Mouse (Mus musculus) liver, postnatal 0 days (tissue): Measurements from ENCODE around the gene Mrpl38.
"Not testable (repeated sequence)": the region's sequence is repeated elsewhere in the genome, so short reads cannot be mapped to it uniquely, and the experiment has no call there.

Source experiments
- CTCF ChIP-seq: sonication (generic); IDR thresholded peaks from 2 replicates; pipeline ENCODE4 v1.5.1; 2016; ENCODE audit warnings: antibody characterized with exemption, low read depth
- EP300 ChIP-seq: IDR thresholded peaks from 2 replicates; pipeline ENCODE4 v1.6.1; 2016; ENCODE audit warnings: antibody characterized with exemption, low read depth, mild to moderate bottlenecking

DNA sequence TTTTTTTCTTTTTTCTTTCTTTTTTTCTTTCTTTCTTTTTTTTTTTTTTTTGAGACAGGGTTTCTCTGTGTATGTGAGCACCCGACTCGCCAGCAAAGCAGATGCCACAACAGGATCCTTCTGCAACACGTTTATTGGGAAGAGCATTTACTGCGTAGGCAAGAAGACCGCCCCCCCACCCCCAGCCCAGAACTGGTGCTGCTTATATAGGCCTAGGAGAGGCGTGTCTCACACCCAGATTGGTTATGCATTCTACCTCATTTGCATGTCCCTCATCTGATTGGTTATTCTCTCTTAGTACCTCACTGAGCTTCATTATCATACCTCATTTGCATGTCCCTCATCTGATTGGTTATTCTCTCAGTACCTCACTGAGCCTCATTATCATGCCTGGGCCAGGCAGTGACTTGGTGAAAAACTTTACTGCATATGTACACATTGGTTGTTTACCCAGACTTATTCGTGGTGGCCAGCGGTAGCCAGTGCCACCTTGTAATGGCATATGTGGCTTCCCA, 16.9 kb downstream of the Mrpl38 start:
- TF ChIP-seq CTCF: not testable (repeated sequence)
- peak; percentile 29; the same call in 1 of the 2 replicates for TF ChIP-seq EP300
